ENCODE assay signal across 13 mouse cellular contexts in genomic region chr8:20381239-20381620, GRCm38 (mm10). TPM values are rescaled to one million over a fixed set of nuclear protein-coding genes. Genes with fewer than 3 reads are reported as not detected.
"Had no signal": no experiment of that assay in that cellular context is flagged by ENCODE, and none has a peak within 500 bp of the region (broad histone marks: within the 10 kb centered on the region; RNA-seq: fewer than 3 reads in every experiment).

No protein-coding gene starts in this region.

RNA-seq across cellular contexts. Expression of gene Gm15319, which starts 18.2 kb away (rescaled TPM):
- polyA plus RNA-seq: intestine, postnatal 0 days; kidney, adult 2 months; limb, embryonic 10.5 days; liver, adult 2 months; liver, embryonic 13.5 days; liver, embryonic 16.5 days; lung, embryonic 14.5 days; lung, postnatal 0 days; macrophage; midbrain, postnatal 0 days; neural tube, embryonic 12.5 days; stomach, postnatal 0 days; thymus, adult 2 months had no signal
